Mouse (Mus musculus): Measurements from ENCODE around the gene Pwwp2b.

Pwwp2b gene

GRCm38 (mm10) chr7:139296552-139297100 is 48.3 kb downstream of the Pwwp2b start:
- DNase-seq (ENCODE audit: low read depth in 2 of 2, low spot score in 2 of 2): no peak

DNA sequence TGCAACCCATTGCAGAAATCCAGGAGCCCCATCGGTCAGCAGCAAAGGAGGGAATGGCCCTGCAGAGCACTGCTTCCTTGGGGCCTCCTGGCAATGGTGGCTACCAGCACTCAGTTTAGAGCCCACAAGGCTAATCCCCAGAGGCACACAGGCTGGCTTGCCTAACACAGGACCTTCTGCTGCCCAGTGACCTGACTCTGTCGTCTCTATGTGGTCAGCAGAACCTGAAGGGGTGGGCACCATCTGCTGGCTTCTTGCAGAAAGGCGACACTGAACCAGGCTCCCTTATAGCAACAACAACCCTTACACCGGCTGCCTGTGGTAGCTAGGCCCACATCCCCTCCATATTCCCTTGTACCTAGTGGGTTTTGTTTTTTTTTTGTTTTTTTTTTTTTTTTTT is 50.2 kb downstream of the Pwwp2b start:
- no peak for DNase-seq (ENCODE audit: low read depth in 2 of 2, low spot score in 2 of 2)

DNA sequence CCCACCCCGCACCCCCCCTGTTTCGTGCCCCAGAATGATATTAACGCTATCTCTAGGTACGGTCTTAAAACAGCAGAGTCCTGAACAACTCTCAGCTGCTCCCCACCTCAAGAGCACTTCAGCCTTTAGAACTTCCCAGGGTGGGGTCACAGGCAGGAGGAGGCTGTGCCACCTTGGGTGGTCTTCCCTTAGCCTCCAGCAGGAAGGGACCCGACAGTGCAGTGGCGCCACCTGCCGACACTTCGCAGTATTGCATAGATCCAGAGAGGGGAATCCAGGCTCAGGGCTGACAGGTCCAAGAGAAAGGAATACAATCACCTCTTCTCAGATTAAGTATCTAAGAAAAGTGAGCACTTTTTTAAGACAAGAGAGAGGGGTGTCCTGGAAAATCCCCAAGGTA is 51.1 kb downstream of the Pwwp2b start:
- peak; percentile 75 to 78 for DNase-seq (ENCODE audit: low read depth in 2 of 2, low spot score in 2 of 2)

- DNase-seq (ENCODE audit: low read depth in 2 of 2, low spot score in 2 of 2): no peak
These were observed 52.1 kb downstream of the Pwwp2b start for GRCm38 (mm10) chr7:139300423-139300822.

GRCm38 (mm10) chr7:139301505-139301904 is 53.2 kb downstream of the Pwwp2b start:
- DNase-seq (ENCODE audit: low read depth in 2 of 2, low spot score in 2 of 2): no peak

- DNase-seq (ENCODE audit: low read depth in 2 of 2, low spot score in 2 of 2): no peak
These were observed 54.0 kb downstream of the Pwwp2b start for GRCm38 (mm10) chr7:139302314-139302713.

DNA sequence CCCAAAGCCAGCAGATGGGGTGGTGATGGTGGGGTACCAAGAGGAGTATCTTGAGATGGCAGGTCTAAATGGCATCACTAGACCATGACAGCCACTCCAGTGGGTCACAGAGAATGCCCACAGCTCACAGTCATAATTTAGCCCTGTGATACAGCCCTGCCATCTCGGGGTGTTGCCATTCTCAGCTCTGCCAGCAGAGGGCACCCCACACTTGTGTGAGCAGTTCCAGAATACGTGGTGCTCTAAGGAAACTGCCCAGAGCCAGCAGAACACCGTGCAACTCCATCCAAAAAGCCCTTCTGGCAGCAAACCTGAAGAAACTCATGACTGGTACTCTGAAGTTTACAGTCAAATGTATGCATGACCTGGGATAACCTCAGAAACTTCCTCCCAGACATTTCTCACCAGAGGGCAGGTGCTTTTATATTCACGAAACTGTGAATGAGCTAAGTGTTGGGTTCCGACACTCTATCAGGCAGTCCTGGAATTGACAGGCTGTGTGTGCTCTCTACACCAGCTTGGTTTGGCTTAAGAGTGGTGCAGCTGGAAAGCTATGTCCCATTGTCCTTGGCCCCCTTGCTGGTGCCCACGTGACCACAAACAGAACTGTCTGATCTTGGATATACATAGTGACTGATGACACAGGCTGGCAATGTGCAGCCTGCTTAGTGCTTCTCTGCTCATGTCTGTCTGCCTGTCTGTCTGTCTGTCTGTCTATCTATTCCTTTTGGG is 55.2 kb downstream of the Pwwp2b start:
- peak; percentile 60 to 76 for DNase-seq (ENCODE audit: low read depth in 2 of 2, low spot score in 2 of 2)

- no peak for DNase-seq (ENCODE audit: low read depth in 2 of 2, low spot score in 2 of 2)
These were observed 56.0 kb downstream of the Pwwp2b start for GRCm38 (mm10) chr7:139304322-139304721.

DNA sequence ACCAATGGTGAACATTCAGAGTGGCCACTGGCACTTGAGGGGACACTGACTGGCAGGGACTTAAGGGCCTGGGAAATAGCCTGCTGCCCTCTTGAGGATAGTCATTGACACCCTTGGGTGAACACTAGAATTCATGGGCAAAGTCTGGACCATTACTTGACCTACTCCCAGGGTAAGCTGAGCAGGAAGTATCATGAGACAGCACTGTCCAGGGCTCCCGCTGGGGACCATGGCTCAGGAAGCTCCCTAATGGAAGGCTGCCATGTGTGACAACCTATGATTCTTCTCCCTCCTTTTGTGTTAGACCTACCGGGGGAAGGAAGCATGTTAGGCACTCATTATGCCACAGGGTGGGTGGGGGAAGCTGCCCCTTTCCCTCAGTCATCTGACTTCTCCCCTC is 58.8 kb downstream of the Pwwp2b start:
- no peak for DNase-seq (ENCODE audit: low read depth in 2 of 2, low spot score in 2 of 2)

- no peak for DNase-seq (ENCODE audit: low read depth in 2 of 2, low spot score in 2 of 2)
These were observed 60.0 kb downstream of the Pwwp2b start for GRCm38 (mm10) chr7:139308140-139308895.

- DNase-seq (ENCODE audit: low read depth in 2 of 2, low spot score in 2 of 2): no peak
These were observed 60.8 kb downstream of the Pwwp2b start for GRCm38 (mm10) chr7:139309106-139309505.

GRCm38 (mm10) chr7:139310487-139310951 is 62.2 kb downstream of the Pwwp2b start:
- DNase-seq (ENCODE audit: low read depth in 2 of 2, low spot score in 2 of 2): no peak

- no peak for DNase-seq (ENCODE audit: low read depth in 2 of 2, low spot score in 2 of 2)
These were observed 64.4 kb downstream of the Pwwp2b start for GRCm38 (mm10) chr7:139312686-139313085.

GRCm38 (mm10) chr7:139313413-139313812 is 65.1 kb downstream of the Pwwp2b start:
- DNase-seq (ENCODE audit: low read depth in 2 of 2, low spot score in 2 of 2): no peak

GRCm38 (mm10) chr7:139314716-139315115 is 66.4 kb downstream of the Pwwp2b start:
- no peak for DNase-seq (ENCODE audit: low read depth in 2 of 2, low spot score in 2 of 2)

DNA sequence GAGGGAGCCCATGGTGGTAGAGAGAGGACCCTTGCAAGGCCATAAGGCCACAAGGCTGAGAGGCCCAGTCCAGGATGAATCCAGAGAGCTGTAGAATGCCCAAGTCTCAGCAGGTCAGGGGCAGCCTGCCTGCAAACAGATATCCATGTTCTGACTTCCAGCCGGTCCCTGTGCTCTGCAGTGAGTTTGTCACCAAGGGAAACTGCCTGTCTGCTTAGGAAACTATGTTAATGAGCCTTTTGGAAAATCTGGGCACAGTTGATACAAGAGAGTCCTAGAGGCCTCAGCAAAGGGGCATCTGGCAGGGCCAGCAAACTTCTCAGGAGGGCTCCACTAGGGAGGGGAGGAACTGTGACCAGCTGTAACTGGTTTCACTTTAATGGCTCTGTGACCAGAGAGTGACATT is 70.7 kb downstream of the Pwwp2b start:
- DNase-seq (ENCODE audit: low read depth in 2 of 2, low spot score in 2 of 2): no peak

Data from CD8-positive naive resting alpha-beta T cell, adult 2 months (primary cell).